Mouse (Mus musculus) forebrain, embryonic 15.5 days (tissue): ENCODE results near the gene Rsbn1l. TPM values are rescaled to one million over a fixed set of nuclear protein-coding genes. Genes with fewer than 3 reads are reported as not detected.
A peak's percentile ranks its signal among the peaks of the same experiment; 100 is the strongest.

Experiments
- ATAC-seq: fragments of 200-750 bp; cut with Nextera tagmentation; replicated peaks from 2 replicates; pipeline ENCODE4 v1.8.0; 2017; ENCODE audit warnings: mild to moderate bottlenecking, moderate TSS enrichment, moderate library complexity
- H3K27ac ChIP-seq: fragments of 300-500 bp; sonication (generic); replicated peaks from 2 replicates; pipeline ENCODE4 v1.5.1; 2015; ENCODE audit warnings: mild to moderate bottlenecking, inconsistent platforms
- H3K27me3 ChIP-seq: fragments of 300-500 bp; sonication (generic); 2 replicates; pipeline ENCODE4 v1.6.1; 2015; ENCODE audit warnings: inconsistent platforms
- H3K36me3 ChIP-seq: fragments of 300-500 bp; sonication (generic); 2 replicates; pipeline ENCODE4 v1.6.1; 2015; ENCODE audit warnings: mild to moderate bottlenecking, inconsistent platforms
- H3K4me1 ChIP-seq: fragments of 300-500 bp; sonication (generic); 2 replicates; pipeline ENCODE4 v1.6.1; 2015; ENCODE audit warnings: inconsistent platforms
- H3K4me2 ChIP-seq: fragments of 300-500 bp; sonication (generic); replicated peaks from 2 replicates; pipeline ENCODE4 v1.6.1; 2015; ENCODE audit warnings: mild to moderate bottlenecking, inconsistent platforms
- H3K4me3 ChIP-seq: fragments of 300-500 bp; sonication (generic); 2 replicates; pipeline ENCODE4 v1.5.1; 2015; ENCODE audit warnings: mild to moderate bottlenecking, inconsistent platforms
- H3K9ac ChIP-seq: fragments of 300-500 bp; sonication (generic); replicated peaks from 2 replicates; pipeline ENCODE4 v1.6.1; 2015; ENCODE audit warnings: mild to moderate bottlenecking, inconsistent platforms
- H3K9me3 ChIP-seq: fragments of 300-500 bp; sonication (generic); 2 replicates; pipeline ENCODE4 v1.6.1; 2016; ENCODE audit warnings: inconsistent platforms
- WGBS: fragments of 180-500 bp; shearing (Covaris S2); methylation state at CpG from one replicate; pipeline ENCODE4 v1.1.7; 2015; ENCODE audit warnings: mixed read lengths; 5-methylcytosine and 5-hydroxymethylcytosine counted together
- polyA plus RNA-seq: library from polyadenylated mRNA; unstranded; fragments of >200 nt; fragmentation: Nextera tagmentation; extraction: Ambion mirVana; gene quantifications from 2 replicates; pipeline ENCODE4 v1.2.1, GENCODE M21; 2015

Rsbn1l gene
- polyA plus RNA-seq, 1 experiment from 2014 or later, result 5.9 TPM

DNA sequence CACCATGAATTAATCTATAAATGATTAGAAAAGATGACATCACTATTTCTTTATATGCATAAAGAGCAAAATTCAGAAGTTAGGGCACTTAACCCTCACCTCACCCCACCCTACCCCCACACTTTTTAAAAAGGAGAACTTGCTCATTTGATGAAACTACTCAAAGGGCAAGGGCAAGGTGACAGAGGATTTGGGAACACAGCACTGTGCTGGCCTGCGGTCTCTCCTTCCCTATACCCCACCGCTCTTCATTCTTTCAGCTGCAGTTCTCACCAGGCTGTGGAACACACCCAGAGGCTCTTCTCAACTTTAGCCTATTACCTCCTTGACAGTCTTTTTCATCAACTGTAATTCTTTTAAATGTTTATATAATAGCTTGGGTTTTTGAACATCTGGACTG, 109.2 kb downstream of the Rsbn1l start:
- Histone ChIP-seq H3K4me2 (no peak overlapping the region), H3K36me3 (no peaks in the 10 kb centered on the region), H3K4me3 (no peak overlapping the region), H3K9me3 (no peaks in the 10 kb centered on the region), H3K27me3 (no peaks in the 10 kb centered on the region), H3K9ac (no peak overlapping the region), H3K4me1 (peaks cover 9% of the 10 kb centered on the region; the same call in 1 of the 2 replicates), H3K27ac (no peak overlapping the region)
- ATAC-seq, result no peak
- WGBS, result 93% methylated on average over 2 of the region's 2 CpGs

DNA sequence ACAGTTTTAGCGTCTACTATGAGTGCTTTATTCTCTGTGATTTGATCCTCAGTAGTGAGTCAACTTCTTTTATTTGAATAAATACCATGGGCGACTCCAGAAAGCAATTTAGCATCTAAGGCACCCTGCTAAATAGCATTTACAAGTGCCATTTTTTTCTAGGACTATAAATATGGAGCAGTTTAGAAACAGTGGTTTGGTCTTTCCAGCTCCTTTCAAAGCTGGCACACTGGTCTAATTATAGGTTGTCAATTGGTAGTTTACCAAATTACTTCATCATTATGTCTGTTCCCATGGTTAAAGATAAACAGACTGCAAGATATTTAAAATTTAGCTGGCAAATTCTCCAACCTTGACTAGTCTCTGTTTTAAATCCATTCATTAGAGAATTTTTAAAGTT, 112.4 kb downstream of the Rsbn1l start:
- WGBS, result 22% methylated on average over 2 of the region's 2 CpGs
- Histone ChIP-seq H3K36me3 (no peaks in the 10 kb centered on the region), H3K9me3 (no peaks in the 10 kb centered on the region), H3K4me2 (no peak overlapping the region), H3K27me3 (no peaks in the 10 kb centered on the region), H3K27ac (no peak overlapping the region), H3K9ac (no peak overlapping the region), H3K4me1 (peaks cover 9% of the 10 kb centered on the region; the same call in 1 of the 2 replicates), H3K4me3 (no peak overlapping the region)
- ATAC-seq, result peak; percentile 86

DNA sequence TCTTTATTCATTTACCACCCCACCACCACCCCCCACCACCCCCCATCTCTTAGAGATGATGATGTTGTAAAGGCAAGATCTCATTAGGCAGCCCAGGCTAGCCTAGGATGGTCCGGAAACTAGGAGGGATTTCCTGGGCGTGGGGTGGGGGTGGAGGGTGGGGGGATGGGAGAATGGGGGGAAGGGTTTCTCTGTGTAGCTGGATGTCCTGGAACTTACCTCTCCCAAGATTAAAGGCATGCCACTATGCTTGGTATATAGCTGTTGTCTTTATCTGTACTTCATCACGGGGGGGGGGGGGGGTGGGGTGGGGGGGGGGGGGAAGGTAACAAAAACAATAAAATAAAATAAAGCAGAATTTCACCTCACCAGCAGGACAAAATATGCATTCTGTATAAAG, 112.8 kb downstream of the Rsbn1l start:
- Histone ChIP-seq H3K9me3 (no peaks in the 10 kb centered on the region), H3K4me3 (no peak overlapping the region), H3K27me3 (no peaks in the 10 kb centered on the region), H3K36me3 (no peaks in the 10 kb centered on the region), H3K27ac (0 out of 2 replicates have a peak overlapping the region, but pooled peaks have one; percentile 54), H3K4me1 (peaks cover 9% of the 10 kb centered on the region; the same call in 1 of the 2 replicates), H3K9ac (no peak overlapping the region), H3K4me2 (no peak overlapping the region)
- ATAC-seq, result peak; percentile 41
- 59% methylated on average over 2 of the region's 3 CpGs for WGBS

Other genes starting within 250 kb of the Rsbn1l start
- 21.1 and 24.4 TPM in 2 replicates for gene Phtf2, start 74.3 kb downstream of the Rsbn1l start, polyA plus RNA-seq
- gene Tmem60, start 74.2 kb downstream of the Rsbn1l start, polyA plus RNA-seq, result 54.9 and 59.5 TPM in 2 replicates
- gene Ptpn12, start 99.5 kb upstream of the Rsbn1l start, polyA plus RNA-seq, result 28.4 and 29.2 TPM in 2 replicates
- gene Gsap, start 229.9 kb upstream of the Rsbn1l start, polyA plus RNA-seq, result 11.8 TPM in 2 replicates